ENCODE assay signal across 10 mouse cellular contexts in genomic region chr1:184908558-184908957, GRCm38 (mm10). TPM values are rescaled to one million over a fixed set of nuclear protein-coding genes. Genes with fewer than 3 reads are reported as not detected.
DNase-seq lines count a peak whose midpoint lies in the region; ATAC-seq and TF ChIP-seq lines count a peak whose summit lies in the region.
"Had no signal": no experiment of that assay in that cellular context is flagged by ENCODE, and none has a peak within 500 bp of the region (broad histone marks: within the 10 kb centered on the region; RNA-seq: fewer than 3 reads in every experiment).

No protein-coding gene starts in this region.

- no peaks in the 10 kb centered on the region for H3K4me1 ChIP-seq in kidney, embryonic 14.5 days (ENCODE audit: control insufficient read depth, insufficient read depth, low read length)
- peaks cover 3% of the 10 kb centered on the region for H3K4me1 ChIP-seq in cerebellum, adult 2 months (ENCODE audit: control insufficient read depth, insufficient read depth, low read length)
- H3K4me1 ChIP-seq: embryonic facial prominence, embryonic 12.5 days had no signal

- H3K4me3 ChIP-seq in kidney, embryonic 14.5 days (ENCODE audit: low read length), result no peak overlapping the region
- H3K4me3 ChIP-seq in cerebellum, adult 2 months (replicated peaks; ENCODE audit: insufficient read depth, low read depth, low read length), result no peak overlapping the region
- H3K4me3 ChIP-seq: embryonic facial prominence, embryonic 12.5 days; neural tube, embryonic 12.5 days had no signal

- no peak for TF ChIP-seq POLR2A in cerebellum, adult 2 months (IDR thresholded peaks at IDR 0.05; ENCODE audit: borderline replicate concordance, insufficient read depth, low read length)

- intact Hi-C loops in left cerebral cortex, postnatal 25 days (cut with DNase I), result loop anchor here (5.0 kb wide), 2 partner anchors 89 to 284 kb away; partner anchors contain the start of gene Mark1

- peak; percentile 6 to 44 for DNase-seq in kidney, postnatal 25 days
- peak; percentile 5 for DNase-seq in T-cell, adult 2 months (ENCODE audit: low spot score)
- DNase-seq in cerebellum, adult 2 months, result no peak
- DNase-seq in left cerebral cortex, postnatal 25 days (ENCODE audit: low spot score in 2 of 2), result no peak
- no peak for DNase-seq in right cerebral cortex, postnatal 36 days (ENCODE audit: low spot score in 2 of 2)

- ATAC-seq in kidney, embryonic 14.5 days (ENCODE audit: low FRiP score, low TSS enrichment), result no peak
- ATAC-seq in granulocyte monocyte progenitor cell, adult 5-6 weeks (replicated peaks; ENCODE audit: poor library complexity, severe bottlenecking), result peak; percentile 88
- peak; percentile 60 for ATAC-seq in megakaryocyte-erythroid progenitor cell, adult 5-6 weeks (replicated peaks; ENCODE audit: low FRiP score, low TSS enrichment, poor library complexity, severe bottlenecking)

- no peak overlapping the region for H3K4me2 ChIP-seq in kidney, embryonic 14.5 days (replicated peaks; ENCODE audit: low read depth, low read length)
- H3K4me2 ChIP-seq: embryonic facial prominence, embryonic 12.5 days; neural tube, embryonic 12.5 days had no signal

- no peak for TF ChIP-seq CTCF in cerebellum, adult 2 months (IDR thresholded peaks at IDR 0.05; ENCODE audit: borderline replicate concordance, insufficient read depth, low read depth, low read length)

- H3K36me3 ChIP-seq in kidney, embryonic 14.5 days (ENCODE audit: control insufficient read depth, insufficient read depth, low read length), result peaks cover 30% of the 10 kb centered on the region

- WGBS in kidney, embryonic 14.5 days, result 70% methylated on average over 9 of the region's 9 CpGs
- 84% methylated on average over 9 of the region's 9 CpGs for WGBS in cerebellum, adult 2 months

- no peak overlapping the region for H3K9ac ChIP-seq in kidney, embryonic 14.5 days (ENCODE audit: low read depth, low read length)
- H3K9ac ChIP-seq: embryonic facial prominence, embryonic 12.5 days; neural tube, embryonic 12.5 days had no signal

- no peaks in the 10 kb centered on the region for H3K27me3 ChIP-seq in kidney, embryonic 14.5 days (ENCODE audit: control insufficient read depth, insufficient read depth, low read length)
- no peaks in the 10 kb centered on the region for H3K27me3 ChIP-seq in cerebellum, adult 2 months (ENCODE audit: control insufficient read depth, insufficient read depth, low read length)
- H3K27me3 ChIP-seq: embryonic facial prominence, embryonic 12.5 days; neural tube, embryonic 12.5 days had no signal

- no peaks in the 10 kb centered on the region for H3K9me3 ChIP-seq in kidney, embryonic 14.5 days (ENCODE audit: control insufficient read depth, low read length)
- H3K9me3 ChIP-seq: embryonic facial prominence, embryonic 12.5 days; neural tube, embryonic 12.5 days had no signal

- no peak overlapping the region for H3K27ac ChIP-seq in kidney, embryonic 14.5 days (ENCODE audit: low read depth, low read length)
- no peak overlapping the region for H3K27ac ChIP-seq in cerebellum, adult 2 months (ENCODE audit: insufficient read depth, low read length)
- H3K27ac ChIP-seq: embryonic facial prominence, embryonic 12.5 days; neural tube, embryonic 12.5 days had no signal

RNA-seq across cellular contexts. Expression of gene C130074G19Rik, which starts 25.5 kb away (rescaled TPM):
- 2.2 and 2.3 TPM in 2 replicates for polyA plus RNA-seq in kidney, embryonic 14.5 days (2014; fragmentation: Nextera tagmentation; extraction: Ambion mirVana)
- total RNA-seq in granulocyte monocyte progenitor cell, adult 5-6 weeks (2014; fragmentation: Nextera tagmentation), result not detected in 2 replicates
- total RNA-seq in granulocyte monocyte progenitor cell, adult 5-6 weeks (2017), result 0.13 TPM in 1 of 2 replicates, not detected in the other
- total RNA-seq in megakaryocyte-erythroid progenitor cell, adult 5-6 weeks (2014; fragmentation: Nextera tagmentation), result not detected in 2 replicates
- not detected in 2 replicates for total RNA-seq in megakaryocyte-erythroid progenitor cell, adult 5-6 weeks (2017)
- polyA plus RNA-seq in cerebellum, adult 2 months (2012; rRNA removed), result 6.0 and 7.4 TPM in 2 replicates
- 10 to 100 TPM; 33.0 to 36.5 TPM for total RNA-seq in left cerebral cortex, postnatal 25 days (2021)

Comparison
In these comparisons a context has a peak if more than half of its experiments do, and no peak if none do; other contexts are left out.
1. DNase-seq: peak in kidney, postnatal 25 days (2 of 2) and T-cell, adult 2 months (single experiment); none in cerebellum, adult 2 months (0 of 2), left cerebral cortex, postnatal 25 days (0 of 2) and right cerebral cortex, postnatal 36 days (0 of 2).
2. RNA of gene C130074G19Rik, which starts 25.5 kb away (total RNA-seq): 33.0 to 36.5 TPM in left cerebral cortex, postnatal 25 days; 0.13 TPM in granulocyte monocyte progenitor cell, adult 5-6 weeks and not detected in megakaryocyte-erythroid progenitor cell, adult 5-6 weeks; every median in the first group is over 10 times any median in the second.